Mouse (Mus musculus): Measurements from ENCODE around the gene Cnnm4.

DNA sequence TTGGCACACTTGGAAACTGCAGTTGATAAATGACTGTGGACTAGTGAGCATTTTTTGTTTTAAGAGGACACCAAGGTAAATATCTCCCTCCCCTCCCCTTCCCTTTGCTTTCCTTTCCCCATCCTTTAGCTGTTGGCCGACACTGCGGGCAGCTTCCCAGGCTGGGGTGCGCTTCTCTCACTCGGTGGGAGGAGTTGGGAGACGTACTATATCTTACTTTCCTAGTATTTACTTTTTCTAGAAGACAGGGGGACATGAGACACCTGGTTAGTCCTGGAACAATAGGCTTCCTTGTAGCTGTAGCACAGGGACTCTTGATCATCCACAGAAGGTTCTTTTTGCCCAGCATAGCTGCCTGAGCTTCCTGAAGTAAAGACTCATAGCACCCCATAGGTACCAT is 52.6 kb downstream of the Cnnm4 start:
- TF ChIP-seq EP300 (IDR thresholded peaks at IDR 0.05; ENCODE audit: low read depth) (no peak), CTCF (IDR thresholded peaks at IDR 0.05; ENCODE audit: low read depth) (no peak)
